Mouse (Mus musculus) C2C12 (cell line): ENCODE data around the gene 1700001P01Rik.

Experiments
- CTCF ChIP-seq: IDR thresholded peaks from one replicate; pipeline ENCODE4 v1.5.1; 2011; ENCODE audit not compliant: control insufficient read depth, insufficient read depth, insufficient read length
- MAX ChIP-seq: IDR thresholded peaks from one replicate; pipeline ENCODE4 v1.6.1; 2011; ENCODE audit warnings: mild to moderate bottlenecking, control low read depth
- MYOD1 ChIP-seq: IDR thresholded peaks from one replicate; pipeline ENCODE4 v1.6.1; 2011; ENCODE audit warnings: low read depth; ENCODE audit not compliant: control insufficient read depth, insufficient read length
- USF1 ChIP-seq: IDR thresholded peaks from one replicate; pipeline ENCODE4 v1.6.1; 2011; ENCODE audit warnings: low read depth, mild to moderate bottlenecking, control low read depth, moderate library complexity

DNA sequence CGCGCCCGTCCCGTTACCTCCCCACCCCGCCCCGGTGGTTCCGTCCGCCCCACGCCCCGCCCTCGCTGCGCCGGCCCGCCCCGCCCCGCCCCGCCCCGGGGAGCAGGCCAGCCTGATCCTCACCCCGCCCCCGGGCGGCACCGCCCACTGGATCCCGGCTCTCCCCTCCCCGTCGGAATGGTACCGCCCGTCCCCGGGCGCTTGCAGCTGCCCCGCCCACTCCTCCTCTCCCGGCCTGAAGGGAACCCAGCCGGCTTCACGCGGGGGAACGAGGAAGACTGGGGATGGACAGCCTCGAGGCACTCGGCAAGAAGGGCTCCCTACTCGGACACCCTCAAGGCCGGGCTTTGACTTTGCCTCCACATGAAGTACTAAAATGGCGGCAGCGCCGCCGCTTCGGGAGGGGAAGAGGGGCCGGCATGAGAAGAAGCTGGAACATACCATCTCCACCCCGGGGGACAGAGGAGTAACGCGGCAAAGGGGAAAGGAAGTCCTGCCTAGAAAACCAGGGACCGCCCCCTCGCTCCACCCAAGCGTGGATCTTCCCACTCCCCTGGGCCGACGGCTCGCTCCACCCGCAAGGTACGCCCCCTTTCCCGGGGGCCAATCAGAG is 30.9 kb downstream of the 1700001P01Rik start:
- TF ChIP-seq CTCF (no peak), MAX (no peak), MYOD1 (no peak), USF1 (no peak)
